Mouse (Mus musculus): ENCODE data around the gene Abcd3.
"Not testable (repeated sequence)": the region's sequence is repeated elsewhere in the genome, so short reads cannot be mapped to it uniquely, and the experiment has no call there.

Gene Abcd3

DNA sequence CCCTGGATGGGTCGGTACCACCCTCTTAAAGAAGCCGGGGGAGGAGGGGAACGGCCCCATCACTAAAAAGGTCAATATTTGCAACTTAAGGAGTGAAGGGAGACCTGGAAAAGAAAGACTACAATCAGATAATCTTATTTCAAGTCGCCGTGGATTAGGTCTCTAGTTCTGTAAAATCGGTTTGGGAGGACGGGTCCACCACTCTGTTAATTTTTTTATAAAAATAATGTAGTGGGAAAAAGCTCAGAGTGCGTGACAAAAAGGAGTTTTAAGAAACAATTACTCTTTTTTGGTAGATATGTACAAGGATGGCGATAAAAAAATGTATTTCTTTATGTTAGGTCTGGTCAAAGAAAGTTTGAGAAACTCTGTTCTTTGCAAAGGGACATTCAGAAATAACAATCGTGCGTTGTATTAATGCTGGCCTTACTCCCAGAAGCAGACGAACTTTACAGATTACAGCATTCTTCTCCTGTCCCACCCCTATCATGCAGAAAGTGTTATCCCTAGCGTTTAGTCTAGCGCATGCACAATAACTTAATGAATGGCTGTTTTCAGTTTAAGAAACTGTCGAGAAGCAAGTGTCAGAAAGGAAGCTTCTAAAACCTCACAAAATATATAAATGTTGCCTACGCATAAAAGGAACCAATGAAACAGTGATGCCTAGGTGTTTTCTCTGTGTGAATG, 590 bp upstream of the Abcd3 start:
- DNase-seq: no peak

DNA sequence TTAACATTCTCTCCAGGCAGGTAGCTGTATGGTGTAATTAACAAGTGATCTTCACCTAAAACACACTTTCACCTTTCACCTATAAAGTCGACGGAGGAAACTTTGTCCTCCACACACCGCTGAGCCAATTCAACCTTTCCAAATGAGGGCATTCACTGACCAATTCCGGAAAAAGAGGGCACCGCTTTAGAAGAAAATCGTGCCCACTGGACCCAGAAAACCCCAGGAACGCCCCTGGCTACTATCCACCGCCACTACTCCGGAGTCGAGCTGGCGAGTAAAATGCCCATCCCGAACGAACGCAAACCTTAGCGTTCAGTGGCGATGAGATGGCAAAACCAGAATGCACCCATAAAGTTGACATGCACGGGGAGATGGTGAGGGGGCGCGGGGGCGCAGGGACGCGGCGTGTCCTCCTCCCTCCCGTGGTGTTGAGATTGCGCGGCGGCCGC, 663 bp downstream of the Abcd3 start:
- DNase-seq: no peak

DNA sequence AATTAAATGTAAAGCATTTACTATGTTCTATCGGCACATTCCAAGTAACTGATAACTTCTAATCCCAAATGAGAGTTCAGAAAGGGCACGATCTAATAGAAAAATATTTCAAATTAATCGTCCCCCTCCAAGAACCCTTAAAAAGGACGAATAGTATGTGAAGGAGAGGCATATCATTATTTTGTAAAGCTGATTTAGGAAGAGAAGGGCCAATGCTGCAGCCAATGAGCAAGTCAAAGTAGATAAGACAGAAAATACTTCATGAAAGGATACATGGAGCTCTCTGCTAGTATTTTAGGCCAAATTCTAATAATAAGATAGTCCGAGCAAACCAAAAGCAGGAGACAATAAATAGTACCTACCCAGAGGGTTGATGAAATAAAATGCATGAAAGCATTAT, 1.3 kb downstream of the Abcd3 start:
- DNase-seq: no peak

DNA sequence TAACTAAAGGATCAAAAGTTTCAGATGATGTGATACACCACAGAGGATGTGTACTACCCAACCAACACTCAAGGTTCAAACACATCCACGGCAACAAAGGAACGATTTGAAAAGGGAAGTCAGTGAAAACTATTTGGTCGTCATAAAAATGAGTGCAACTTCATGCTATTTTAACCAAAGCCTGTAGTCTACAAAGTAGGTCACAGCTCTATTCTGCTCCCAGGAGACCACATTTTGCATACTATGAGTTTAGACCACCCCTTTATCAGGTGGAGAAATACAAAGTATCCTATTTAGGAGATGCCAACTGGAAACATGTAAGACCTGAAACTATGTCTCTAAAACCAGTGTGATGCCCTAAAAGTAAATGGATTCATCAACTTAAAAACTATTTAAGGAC, 6.9 kb downstream of the Abcd3 start:
- DNase-seq: no peak

DNA sequence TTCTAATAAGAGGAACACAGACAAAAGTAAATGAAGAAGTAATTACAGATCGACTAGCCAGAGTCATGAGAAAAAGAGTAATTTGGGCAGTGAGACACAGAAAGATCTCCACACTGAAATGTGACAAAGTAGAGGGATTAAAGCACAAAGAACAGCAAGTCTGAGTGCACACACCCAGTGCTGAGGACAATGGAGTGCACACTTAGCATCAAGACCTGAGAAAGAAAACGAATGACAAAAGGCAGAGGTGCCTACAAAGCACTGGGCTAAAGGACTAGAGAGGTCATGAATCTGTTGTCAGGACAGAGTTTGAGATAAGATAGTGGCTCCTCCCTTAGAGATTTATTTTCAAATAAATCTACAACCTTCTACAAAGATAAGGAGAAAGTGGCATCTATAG, 20.9 kb downstream of the Abcd3 start:
- no peak for DNase-seq

DNA sequence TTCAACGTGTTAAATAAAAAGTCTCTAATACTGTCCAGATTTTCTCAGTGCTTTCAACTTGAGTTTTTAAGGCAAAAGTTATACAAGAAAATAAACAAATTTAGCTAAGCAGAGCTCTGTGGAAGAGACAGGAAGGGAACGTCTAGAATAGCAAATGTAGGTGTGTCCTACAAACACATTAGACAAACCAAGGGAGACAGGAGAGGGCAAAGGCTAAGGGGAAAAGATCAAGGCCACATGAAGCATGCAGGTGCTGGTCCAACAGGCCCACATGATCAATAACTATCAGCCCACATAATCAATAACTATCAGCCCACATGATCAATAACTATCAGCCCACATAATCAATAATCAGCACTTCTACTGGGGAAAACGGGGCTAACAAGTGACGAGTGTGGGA, 22.9 kb downstream of the Abcd3 start:
- DNase-seq: no peak

DNA sequence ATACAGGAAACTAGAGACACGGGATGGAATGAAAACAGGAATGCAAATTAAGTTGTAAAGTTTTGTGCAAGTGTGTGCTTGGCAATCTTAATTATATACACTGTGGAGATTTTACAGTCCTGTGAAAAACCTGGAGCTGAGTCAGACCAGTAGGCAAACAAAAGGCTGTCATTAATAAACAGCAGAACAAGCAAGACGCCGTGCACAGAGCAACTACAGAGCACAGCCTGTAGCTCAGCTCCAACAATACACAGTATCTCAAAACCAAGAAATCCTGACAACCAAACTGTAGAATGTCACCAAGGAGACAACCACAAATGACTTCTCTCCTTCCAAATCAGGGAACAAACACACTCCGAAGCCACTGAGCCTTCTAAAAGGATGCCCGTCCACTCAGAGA, 24.7 kb downstream of the Abcd3 start:
- DNase-seq: no peak

DNA sequence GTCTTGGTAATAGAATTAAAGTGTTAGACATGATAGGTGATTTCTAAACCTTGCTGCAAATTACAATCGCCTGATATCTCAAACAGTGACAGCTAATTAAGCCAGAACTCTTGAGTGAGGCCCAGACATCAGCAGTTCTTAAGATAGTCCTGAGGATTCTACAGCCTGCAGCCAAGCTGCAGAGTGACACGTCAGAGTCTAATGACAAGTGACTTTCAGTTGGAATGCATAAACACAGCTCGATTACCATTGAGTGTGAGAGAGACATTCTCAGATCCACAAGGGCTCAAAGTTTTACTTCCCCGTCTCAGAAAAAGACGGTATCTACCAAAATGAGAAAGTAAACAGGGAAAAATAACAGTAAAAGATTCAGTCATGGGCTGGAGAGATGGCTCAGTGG, 25.3 kb downstream of the Abcd3 start:
- no peak for DNase-seq

DNA sequence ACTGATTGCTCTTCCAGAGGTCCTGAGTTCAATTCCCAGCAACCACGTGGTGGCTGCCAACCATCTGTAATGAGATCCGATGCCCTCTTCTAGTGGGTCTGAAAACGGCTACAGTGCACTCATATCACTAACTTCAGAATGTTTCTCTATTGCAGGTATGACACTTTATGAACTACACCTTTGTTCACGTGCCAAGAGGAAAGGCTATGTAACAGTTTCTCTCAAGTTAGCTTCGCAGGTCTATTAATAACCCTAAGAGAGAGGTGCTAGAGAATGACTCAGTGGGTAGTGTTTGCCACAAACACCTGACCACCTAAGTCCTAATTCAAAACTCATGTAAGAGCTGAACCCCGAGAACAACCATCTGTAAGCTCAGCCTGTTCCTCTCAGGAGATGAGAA, 32.1 kb downstream of the Abcd3 start:
- DNase-seq: no peak

DNA sequence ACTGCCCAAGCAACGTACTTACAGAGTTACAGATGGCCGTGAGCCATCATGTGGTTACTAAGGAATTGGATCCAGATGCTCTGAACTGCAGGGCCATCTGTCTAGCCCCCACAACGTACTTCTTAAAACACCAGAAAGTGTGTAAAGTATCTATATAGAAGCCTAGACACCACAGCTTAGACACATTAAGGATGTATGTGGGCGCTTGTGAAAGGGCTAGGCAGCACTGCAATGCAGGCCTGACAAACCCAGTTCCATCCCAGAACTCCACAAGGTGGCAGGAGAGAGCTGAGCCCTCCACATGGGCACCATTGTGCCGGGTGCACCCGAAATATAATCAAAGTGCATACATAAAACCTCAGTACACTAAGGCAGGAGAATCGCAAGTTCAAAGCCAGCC, 37.2 kb downstream of the Abcd3 start:
- peak in 1 of 2 experiments; percentile 7 for DNase-seq

DNA sequence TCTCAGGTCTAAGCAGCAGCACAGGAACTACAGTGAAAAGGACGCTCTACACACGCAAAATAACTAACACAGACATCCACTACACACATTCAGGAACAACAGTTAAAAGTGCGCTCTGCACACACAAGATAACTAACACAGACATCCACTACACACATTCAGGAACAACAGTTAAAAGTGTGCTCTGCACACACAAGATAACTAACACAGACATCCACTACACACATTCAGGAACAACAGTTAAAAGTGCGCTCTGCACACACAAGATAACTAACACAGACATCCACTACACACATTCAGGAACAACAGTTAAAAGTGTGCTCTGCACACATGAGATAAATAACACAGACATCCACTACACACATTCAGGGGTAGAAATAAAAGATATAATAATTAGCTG, 41.8 kb downstream of the Abcd3 start:
- not testable (repeated sequence) for DNase-seq

DNA sequence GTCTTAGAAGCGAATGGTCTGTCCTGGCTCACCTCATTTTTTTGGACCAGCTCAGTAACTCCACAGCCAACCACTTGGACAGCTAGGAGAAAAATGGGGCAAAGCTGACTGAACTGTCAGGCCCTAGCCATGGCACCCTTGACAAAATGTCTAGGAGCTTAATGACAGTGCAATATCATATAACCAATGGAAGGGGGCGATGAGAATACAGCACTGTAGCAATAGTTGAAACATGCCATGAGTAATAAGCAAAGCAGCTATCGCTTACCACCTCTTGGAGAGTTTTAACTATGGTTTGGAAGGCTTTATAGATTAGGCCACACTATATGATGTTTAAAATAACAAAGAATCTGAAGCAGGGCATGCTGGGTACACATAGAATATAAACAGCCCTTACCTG, 46.3 kb downstream of the Abcd3 start:
- no peak for DNase-seq

DNA sequence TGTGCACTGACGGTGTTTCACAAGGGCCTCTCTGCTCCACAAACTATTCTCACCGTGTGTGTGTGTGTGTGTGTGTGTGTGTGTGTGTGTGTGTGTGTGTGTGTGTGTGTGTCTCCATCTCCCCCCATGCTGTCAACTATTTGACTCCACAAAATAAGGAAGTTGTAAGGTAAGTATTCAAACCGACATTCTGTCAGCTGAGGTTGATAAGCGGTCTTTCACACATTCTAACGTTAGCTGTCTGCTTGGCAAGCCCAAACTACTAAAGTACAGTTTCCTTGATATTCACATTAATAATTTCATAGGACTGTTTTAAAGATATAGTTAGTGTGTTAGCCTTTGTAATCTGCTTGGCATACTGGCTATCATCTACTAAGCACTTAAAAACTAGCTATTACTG, 48.3 kb downstream of the Abcd3 start:
- no peak for DNase-seq

DNA sequence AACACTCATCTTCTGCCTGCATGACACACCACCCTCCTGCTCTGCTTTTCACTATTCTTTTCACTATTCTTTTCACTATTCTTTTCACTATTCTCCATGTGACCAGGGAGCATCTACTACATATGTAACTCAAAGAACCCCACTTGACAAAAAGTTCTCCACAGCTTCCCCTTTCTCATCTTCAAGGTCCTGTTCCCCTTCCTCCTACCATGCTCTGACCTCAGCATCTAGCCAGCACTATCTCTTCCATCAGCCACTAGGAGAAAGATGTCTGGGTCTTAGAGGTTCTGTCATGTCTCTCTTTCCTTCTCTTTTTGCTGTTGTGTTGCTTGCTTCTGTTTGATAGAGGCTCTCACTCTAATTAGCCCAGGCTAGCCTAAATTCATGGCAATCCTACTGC, 49.1 kb downstream of the Abcd3 start:
- DNase-seq: no peak

DNA sequence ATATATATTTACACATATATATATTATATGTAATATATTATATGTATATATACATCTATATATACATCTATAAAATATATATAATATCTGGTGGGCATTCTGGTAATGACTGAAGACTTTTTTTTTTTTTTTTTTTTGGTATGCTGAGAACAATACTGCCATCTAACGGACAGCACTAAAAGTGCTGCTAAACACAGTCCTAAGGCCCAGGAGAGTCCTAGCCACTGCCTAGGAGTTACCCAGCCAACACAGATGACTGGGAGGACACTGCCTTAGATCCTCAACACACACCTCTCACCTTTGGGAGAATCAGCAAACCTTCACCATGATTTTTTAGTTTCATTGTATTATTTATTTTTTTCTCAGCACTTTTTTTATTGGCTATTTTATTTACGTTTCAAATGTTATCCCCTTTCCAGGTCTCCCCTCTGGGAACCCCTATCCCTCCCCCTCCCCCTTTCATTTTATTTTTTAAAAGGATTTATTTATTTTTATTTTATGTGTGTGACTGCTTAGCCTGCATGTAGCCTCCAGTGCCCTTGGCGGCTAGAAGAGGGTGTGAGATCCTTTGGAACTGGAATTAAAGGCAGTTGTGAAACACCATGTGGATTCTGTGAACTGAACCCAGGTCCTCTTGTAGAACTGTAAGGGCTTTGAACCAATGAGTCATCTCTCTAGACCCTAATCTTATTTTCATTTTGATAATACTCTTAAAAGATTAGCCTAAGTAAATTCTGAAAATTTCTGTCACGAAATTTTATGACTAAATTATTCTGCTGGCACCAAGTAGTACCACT, 52.8 kb downstream of the Abcd3 start:
- no peak for DNase-seq

DNA sequence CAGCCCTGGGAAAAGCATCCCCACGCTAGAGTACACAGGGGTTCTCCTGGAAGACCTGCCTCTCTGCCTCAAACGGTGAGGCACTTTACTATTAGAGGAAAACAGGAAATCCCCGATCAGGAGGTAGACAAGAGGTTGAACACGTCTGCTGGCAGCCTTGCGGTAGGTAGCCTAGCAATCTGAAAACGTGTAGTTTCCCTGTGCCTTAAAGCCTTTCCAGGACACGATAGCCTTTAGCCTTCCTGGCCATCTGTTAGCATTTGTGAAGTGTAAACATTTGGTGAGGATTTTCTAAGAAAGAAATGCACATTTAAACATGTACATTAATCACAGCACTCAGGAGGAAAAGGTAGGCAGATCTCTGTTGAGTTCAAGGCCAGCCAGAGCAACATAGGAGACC, 56.7 kb downstream of the Abcd3 start:
- no peak for DNase-seq

DNA sequence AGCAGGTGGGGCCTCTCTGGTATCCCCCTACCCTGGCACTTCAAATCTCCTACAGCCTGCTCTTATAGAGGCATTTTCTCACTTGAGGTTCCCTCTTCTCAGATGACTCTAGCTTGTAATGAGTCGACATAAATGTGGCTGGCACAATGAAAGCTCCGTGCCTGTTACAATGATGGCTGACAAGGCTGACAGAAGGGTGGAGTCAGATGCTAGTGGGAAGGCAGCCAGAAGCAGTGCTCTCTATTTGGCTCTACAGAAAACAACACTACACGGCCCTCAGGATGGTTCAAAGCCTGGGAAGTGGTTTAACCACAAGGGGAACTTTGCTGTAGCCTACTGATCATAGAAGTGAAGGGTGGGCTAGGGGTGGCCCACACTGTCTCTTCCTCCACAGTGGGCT, 60.0 kb downstream of the Abcd3 start:
- DNase-seq: no peak

DNA sequence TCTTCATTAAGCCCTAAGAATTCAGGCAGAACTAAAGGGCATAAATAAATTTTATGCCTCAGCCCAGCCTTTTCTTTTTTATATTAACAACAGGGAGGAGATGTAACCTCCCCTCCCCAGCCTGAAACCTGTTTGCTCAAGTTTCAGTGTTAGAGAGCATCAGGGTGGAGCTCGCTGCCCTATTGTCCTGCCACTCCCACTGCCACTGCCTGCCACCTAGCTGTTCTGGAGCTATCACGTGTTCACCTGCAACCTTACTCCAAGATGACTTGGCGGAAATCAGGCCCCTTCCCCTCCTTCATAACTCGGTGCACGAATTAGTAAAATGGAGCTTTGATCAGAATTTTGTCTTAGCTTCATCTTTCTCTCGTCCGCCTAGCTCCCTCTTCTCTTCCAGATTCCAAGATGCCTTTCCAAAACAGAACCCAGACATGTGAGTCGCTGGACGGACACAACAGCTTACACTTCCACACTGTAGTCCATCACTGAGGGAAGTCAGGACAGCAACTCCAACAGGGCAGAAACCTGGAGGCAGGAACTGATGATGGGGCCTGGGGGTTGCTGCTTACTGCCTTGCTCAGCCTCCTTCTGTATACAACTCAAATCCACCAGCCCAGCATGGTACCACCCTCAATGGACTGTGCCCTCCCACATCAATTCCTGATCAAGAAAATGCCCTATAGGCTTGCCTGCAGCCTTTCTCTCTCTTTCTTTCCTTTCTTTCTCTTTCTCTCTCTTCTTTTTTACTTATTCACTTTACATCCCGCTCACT, 60.6 kb downstream of the Abcd3 start:
- not testable (repeated sequence) for DNase-seq

DNA sequence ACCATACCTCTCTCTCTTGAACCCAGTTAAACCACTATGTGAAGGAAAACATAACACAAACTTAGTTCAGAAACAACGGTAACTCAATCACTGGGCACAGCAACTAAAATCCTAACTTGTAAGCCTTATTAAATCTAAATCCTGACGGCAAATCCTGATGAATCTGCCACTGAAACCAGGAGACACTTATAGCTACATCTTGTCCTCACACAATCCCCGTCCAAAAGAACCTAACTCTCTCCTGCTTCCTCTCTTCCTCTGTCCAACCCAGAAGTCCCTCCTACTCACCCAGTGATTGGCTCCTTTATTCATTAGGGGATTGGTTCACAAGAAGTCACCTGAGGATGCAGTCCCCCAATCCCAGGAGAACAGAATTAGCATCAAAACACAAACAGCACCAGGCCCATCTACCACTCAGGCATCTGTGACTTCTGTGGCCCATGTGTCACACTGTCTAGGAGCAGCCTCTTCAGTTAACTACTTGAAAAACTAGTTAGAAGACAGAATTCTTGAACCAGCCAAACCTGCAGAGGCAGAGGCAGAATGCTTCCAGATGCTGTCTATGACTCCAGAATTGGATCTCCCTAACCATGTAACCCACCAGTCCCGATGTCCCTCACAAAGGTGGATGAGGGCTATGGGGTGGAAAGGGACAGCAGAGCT, 73.8 kb downstream of the Abcd3 start:
- DNase-seq: not testable (repeated sequence)

DNA sequence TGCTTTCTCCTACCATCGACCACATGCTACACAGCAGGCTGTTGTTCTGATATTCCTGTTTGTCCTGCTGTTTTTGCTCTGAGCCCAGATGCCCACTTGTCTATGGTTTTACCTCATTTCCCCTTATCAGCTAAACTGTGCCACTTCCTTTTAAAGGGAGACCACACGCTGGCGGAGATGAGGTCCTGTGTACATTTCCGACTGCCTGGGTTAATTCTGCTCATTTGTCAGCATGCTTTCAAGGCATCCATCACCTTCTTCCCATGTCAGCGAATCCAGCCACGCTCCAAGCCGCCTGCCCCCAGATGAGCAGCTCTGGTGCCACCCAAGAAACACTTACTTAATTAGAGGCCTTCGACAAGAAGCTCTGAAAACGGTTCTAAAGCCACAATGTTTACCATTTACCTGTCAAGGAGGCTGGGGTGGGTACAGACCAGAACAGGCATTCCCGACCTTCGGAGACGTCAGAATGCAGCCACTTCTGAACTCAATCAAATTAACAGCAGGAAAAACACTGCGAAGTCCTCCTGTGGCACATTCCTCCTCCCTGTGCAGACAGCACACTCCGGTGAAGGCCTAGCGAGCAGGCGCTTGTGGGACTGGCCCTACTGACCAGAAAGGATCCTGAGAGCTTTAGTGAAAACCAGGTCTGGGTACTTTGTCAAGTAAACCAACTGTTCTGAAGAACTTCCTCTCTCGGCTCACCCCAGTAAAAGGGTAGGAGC, 75.5 kb downstream of the Abcd3 start:
- no peak for DNase-seq

DNA sequence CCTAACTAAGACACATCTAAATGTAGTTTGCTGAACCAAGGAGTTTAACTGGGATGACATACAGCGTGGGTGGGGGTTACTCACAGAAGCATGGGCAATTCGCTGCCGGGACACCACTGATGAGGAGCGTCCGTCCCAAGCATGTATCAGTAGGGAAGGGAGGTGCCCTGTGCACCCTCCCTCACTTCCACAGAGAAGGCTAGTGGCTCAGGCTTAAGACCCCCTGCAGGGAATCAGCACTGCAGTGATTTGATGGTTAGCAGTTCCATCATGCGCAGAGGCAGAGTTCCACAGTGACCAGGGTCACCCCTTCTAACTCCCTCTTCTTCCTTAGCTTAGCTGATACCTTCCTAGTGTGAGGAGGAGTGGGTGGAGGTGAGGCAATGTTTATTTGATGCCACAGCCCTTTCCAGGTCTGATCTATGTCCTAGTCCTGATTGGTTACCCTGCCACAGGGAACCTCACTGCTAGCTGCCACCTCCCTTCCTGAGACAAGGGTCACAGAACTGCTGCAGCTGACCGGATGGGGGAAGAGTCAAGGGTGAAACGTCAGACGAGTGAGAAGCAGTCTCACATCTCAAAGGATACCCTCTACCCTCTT, 76.3 kb downstream of the Abcd3 start:
- DNase-seq: no peak

DNA sequence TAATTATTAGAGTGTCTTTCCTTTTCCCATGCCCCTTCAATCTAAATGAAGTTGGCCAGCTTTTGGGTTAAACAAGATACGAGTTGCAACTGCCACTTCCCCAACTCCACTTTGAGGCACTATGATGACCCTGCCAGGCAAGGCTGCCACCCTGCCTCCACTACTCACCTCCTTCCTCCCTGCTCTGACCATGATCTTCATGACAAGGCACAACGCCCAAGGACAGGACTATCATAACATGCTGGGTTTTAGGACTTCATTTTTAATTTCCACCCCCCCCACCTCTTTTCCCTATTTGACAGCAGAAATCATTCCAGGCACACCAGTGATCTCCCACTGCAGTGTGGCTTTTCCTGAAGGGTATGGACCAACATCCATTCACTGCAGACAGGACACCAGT, 77.2 kb downstream of the Abcd3 start:
- no peak for DNase-seq

All from thymus, adult 18-20 months (tissue).